Mouse (Mus musculus) liver, adult 2 months (tissue): Measurements from ENCODE around the gene Fabp6. TPM values are rescaled to one million over a fixed set of nuclear protein-coding genes. Genes with fewer than 3 reads are reported as not detected.
A peak's percentile ranks its signal among the peaks of the same experiment; 100 is the strongest.

Source experiments
- DNase-seq: peaks from one replicate; pipeline ENCODE4 v3.0.0-alpha.2; 2011; ENCODE audit warnings: low read depth, low spot score; ENCODE audit errors: extremely low read depth
- H3K27ac ChIP-seq: fragments of 200-500 bp; replicated peaks from 2 replicates; pipeline ENCODE4 v1.5.1; 2012; ENCODE audit warnings: low read depth, mild to moderate bottlenecking, control low read depth, inconsistent platforms, low read length; ENCODE audit not compliant: insufficient read depth
- H3K27me3 ChIP-seq: fragments of 200-500 bp; 2 replicates; pipeline ENCODE4 v1.6.1; 2012; ENCODE audit warnings: mild to moderate bottlenecking, moderate library complexity, low read length, inconsistent platforms; ENCODE audit not compliant: control insufficient read depth, insufficient read depth
- H3K36me3 ChIP-seq: fragments of 200-500 bp; 2 replicates; pipeline ENCODE4 v1.6.1; 2012; ENCODE audit warnings: low read length, inconsistent platforms; ENCODE audit not compliant: control insufficient read depth, insufficient read depth
- H3K4me1 ChIP-seq: fragments of 200-500 bp; 2 replicates; pipeline ENCODE4 v1.6.1; 2011; ENCODE audit warnings: low read length; ENCODE audit not compliant: control insufficient read depth, insufficient read depth
- H3K4me3 ChIP-seq: fragments of 200-500 bp; 2 replicates; pipeline ENCODE4 v1.5.1; 2011; ENCODE audit warnings: low read depth, mild to moderate bottlenecking, control low read depth, low read length, moderate library complexity; ENCODE audit not compliant: insufficient read depth
- H3K79me2 ChIP-seq: fragments of 200-500 bp; 2 replicates; pipeline ENCODE4 v1.6.1; 2012; ENCODE audit warnings: inconsistent platforms, mild to moderate bottlenecking, low read length, moderate library complexity; ENCODE audit not compliant: control insufficient read depth, insufficient read depth
- H3K9ac ChIP-seq: fragments of 200-500 bp; 2 replicates; pipeline ENCODE4 v1.6.1; 2012; ENCODE audit warnings: low read depth, mild to moderate bottlenecking, control low read depth, inconsistent platforms, low read length
- CTCF ChIP-seq: fragments of 200-500 bp; IDR thresholded peaks from 2 replicates; pipeline ENCODE4 v1.5.1; 2011; ENCODE audit warnings: low read depth, low read length, control low read depth
- POLR2A ChIP-seq: fragments of 200-500 bp; IDR thresholded peaks from 2 replicates; pipeline ENCODE4 v1.6.1; 2011; ENCODE audit warnings: low read length, control low read depth; ENCODE audit not compliant: insufficient read depth; ENCODE audit errors: extremely low read depth
- WGBS: fragments of 180-500 bp; shearing (Covaris S2); methylation state at CpG from one replicate; pipeline ENCODE4 v1.1.7; 2018; 5-methylcytosine and 5-hydroxymethylcytosine counted together
- polyA plus RNA-seq: library from polyadenylated mRNA; depleted of rRNA; stranded (reverse); fragments of >200 nt; gene quantifications from 2 replicates; pipeline ENCODE4 v1.2.3, GENCODE M21; 2012; rRNA removed
- total RNA-seq: library from RNA; depleted of rRNA; stranded (reverse); fragments of >200 nt; gene quantifications from 2 replicates; pipeline ENCODE4 v1.2.3, GENCODE M21; 2014; rRNA removed

Gene Fabp6
- total and polyA plus RNA-seq, 2 experiments, result not detected

GRCm38 (mm10) chr11:43548148-43548547, 53.2 kb downstream of the Fabp6 start:
- Histone ChIP-seq H3K4me1 (peaks cover 13% of the 10 kb centered on the region), H3K27ac (no peak overlapping the region)
- WGBS, result 70% methylated on average over 7 of the region's 7 CpGs

GRCm38 (mm10) chr11:43546678-43547077, 54.7 kb downstream of the Fabp6 start:
- no peaks in the 10 kb centered on the region for H3K36me3 ChIP-seq
- no peak for TF ChIP-seq POLR2A
- no peak for TF ChIP-seq CTCF
- 85% methylated on average over 4 of the region's 4 CpGs for WGBS
- H3K27me3 ChIP-seq, result no peaks in the 10 kb centered on the region
- H3K4me3 ChIP-seq, result no peak overlapping the region
- no peak for DNase-seq
- no peak overlapping the region for H3K9ac ChIP-seq
- peaks cover 11% of the 10 kb centered on the region for H3K4me1 ChIP-seq
- H3K79me2 ChIP-seq, result no peaks in the 10 kb centered on the region
- H3K27ac ChIP-seq, result no peak overlapping the region

More at GRCm38 (mm10) chr11:43548148-43548547, 53.2 kb downstream of the Fabp6 start:
- TF ChIP-seq POLR2A (no peak), CTCF (no peak)
- H3K36me3 ChIP-seq, result no peaks in the 10 kb centered on the region
- peak; percentile 48 for DNase-seq
- no peaks in the 10 kb centered on the region for H3K79me2 ChIP-seq
- no peak overlapping the region for H3K4me3 ChIP-seq
- no peaks in the 10 kb centered on the region for H3K27me3 ChIP-seq
- no peak overlapping the region for H3K9ac ChIP-seq

Other genes starting within 250 kb of the Fabp6 start
- 40.0 and 45.4 TPM in 2 replicates for gene Pttg1, start 175.3 kb downstream of the Fabp6 start, total RNA-seq
- gene Pttg1, start 175.3 kb downstream of the Fabp6 start, polyA plus RNA-seq, result 12.0 and 17.7 TPM in 2 replicates
- 11.8 and 13.2 TPM in 2 replicates for gene Slu7, start 167.8 kb downstream of the Fabp6 start, total RNA-seq
- 1.7 and 2.4 TPM in 2 replicates for gene Slu7, start 167.8 kb downstream of the Fabp6 start, polyA plus RNA-seq
- 1.2 and 1.5 TPM in 2 replicates for gene C1qtnf2, start 127.3 kb downstream of the Fabp6 start, total RNA-seq
- 1.4 and 2.6 TPM in 2 replicates for gene C1qtnf2, start 127.3 kb downstream of the Fabp6 start, polyA plus RNA-seq
- 0.07 and 0.09 TPM in 2 replicates for gene Ccnjl, start 72.8 kb downstream of the Fabp6 start, total RNA-seq
- 0.10 and 0.20 TPM in 2 replicates for gene Ccnjl, start 72.8 kb downstream of the Fabp6 start, polyA plus RNA-seq
- gene 4933415A04Rik, start 14.5 kb downstream of the Fabp6 start, total RNA-seq, result not detected in 2 replicates
- gene 4933415A04Rik, start 14.5 kb downstream of the Fabp6 start, polyA plus RNA-seq, result not detected in 2 replicates
- 11.2 and 12.1 TPM in 2 replicates for gene Pwwp2a, start 80.5 kb upstream of the Fabp6 start, total RNA-seq
- 5.5 and 9.3 TPM in 2 replicates for gene Pwwp2a, start 80.5 kb upstream of the Fabp6 start, polyA plus RNA-seq
- gene Ttc1, start 146.5 kb upstream of the Fabp6 start, total RNA-seq, result 13.9 and 15.8 TPM in 2 replicates
- 5.9 and 6.4 TPM in 2 replicates for gene Ttc1, start 146.5 kb upstream of the Fabp6 start, polyA plus RNA-seq